Mouse (Mus musculus) embryo, embryonic 10 days (tissue): ENCODE data around the gene Rnf41.

ENCODE experiments used
- DNase-seq: peaks from one replicate; pipeline ENCODE4 v3.0.0-alpha.2; 2015; ENCODE audit warnings: low spot score

Rnf41 gene

DNA sequence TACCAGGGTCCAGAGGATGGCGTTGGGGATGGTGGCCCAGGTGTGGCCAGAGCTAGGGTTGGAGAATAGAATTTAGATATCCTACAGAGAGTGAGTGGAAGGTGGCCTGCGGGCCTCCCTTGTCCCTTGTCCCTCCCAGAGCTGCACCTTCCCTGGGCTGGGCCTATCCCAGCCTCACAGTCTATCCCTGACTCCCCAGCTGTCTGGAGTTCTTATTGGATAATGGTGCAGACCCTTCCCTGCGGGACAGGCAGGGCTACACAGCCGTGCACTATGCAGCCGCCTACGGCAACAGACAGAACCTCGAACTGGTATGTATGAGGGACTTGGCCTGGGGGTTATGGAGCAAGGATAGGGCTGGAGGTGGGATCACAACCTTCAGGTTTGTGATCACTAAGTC, 25.6 kb upstream of the Rnf41 start:
- DNase-seq, result no peak

DNA sequence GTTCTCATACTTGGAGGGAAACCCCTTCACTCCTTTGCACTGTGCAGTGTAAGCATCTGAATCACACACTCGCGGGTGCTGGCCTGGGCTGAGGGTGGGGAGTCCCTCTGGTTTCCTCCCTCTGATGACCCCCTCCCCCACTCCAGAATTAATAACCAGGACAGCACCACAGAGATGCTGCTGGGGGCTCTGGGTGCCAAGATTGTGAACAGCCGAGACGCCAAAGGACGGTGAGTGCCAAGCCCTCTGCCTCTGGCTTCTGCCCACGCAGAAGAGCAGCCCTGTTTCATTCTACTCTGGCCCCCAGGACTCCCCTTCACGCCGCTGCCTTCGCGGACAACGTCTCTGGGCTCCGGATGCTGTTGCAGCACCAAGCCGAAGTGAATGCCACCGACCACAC, 22.5 kb upstream of the Rnf41 start:
- DNase-seq, result no peak

DNA sequence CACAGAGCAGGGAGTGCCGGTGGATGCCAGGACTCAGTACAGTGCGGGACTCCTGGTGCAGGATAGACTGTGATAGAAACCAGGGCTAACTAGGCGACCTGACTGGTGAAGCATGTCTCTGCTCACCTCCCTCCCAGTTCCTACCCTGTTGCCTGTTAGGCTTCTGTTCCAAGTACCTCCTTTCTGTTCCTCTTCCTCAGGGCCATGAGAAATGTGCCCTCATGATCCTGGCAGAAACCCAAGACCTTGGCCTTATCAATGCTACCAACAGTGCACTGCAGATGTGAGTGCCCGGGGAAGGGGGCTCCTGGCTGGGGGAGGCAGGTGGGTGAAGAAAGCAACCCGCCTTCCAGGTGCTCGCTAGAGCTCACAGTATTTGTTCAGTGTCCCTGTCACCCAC, 21.9 kb upstream of the Rnf41 start:
- no peak for DNase-seq

DNA sequence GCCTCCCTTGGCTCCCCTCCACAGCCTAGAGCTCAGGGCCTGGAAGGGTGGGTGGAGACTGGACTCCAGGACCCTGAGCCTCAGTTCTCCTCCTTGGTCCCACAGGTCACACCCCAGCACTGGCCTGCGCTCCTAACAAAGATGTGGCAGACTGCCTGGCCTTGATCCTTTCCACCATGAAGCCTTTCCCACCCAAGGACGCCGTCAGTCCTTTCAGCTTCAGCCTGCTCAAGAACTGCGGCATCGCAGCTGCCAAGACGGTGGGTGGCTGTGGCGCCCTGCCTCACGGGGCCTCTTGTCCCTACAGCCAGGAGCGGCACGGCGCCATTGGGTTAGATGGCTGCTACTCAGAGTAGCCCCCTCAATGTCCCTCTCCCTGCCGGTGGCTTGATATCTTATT, 21.1 kb upstream of the Rnf41 start:
- no peak for DNase-seq

DNA sequence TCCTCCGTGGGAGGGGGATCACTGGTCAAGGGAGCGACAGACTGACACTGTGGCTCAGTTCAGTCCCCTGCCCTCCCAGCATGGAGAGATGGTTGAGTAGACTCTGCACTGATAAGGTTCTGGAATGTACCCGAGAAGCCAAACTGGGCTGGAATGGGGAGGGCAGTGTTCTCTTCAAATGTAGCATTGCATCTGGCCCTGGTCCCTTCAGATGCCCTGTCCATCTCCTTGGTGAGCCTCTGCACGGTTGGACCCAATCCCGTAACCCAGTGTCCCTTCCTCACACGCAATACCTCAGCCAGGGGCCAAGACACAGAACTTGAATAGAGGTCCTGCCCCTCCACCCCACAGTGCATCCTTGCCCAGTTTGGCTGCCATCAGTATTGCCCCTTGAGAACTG, 19.6 kb upstream of the Rnf41 start:
- DNase-seq, result no peak

DNA sequence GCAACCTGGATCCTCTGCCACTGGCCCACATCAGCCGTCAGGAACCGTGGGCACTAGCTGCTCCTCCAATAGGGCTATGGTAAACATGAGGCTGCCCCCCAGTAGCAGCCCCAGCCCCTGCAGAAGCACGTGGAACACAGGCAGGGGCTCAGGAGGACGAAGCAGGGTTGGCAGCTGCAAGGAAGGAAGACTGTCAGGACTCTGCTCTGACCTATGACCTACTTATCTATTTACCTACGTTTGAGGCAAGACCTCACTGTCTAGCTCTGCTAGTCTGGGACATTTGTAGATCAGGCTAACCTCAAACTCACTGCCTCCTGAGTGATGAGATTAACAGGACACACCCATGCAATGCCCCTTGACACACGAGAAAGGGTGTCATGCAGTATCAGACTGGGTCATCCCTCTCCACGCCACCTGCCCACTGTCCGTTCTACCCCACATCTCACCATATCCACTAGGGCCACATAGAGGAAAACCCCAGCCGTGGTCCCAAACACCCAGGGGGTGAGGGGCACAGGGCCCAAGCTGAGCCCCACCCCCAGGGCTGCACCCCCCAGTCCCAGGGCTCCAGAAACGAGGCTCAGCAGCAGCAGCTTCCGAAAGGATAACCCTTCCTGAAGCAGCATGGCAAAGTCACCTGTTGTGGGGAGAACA, 15.3 kb upstream of the Rnf41 start:
- DNase-seq, result no peak

DNA sequence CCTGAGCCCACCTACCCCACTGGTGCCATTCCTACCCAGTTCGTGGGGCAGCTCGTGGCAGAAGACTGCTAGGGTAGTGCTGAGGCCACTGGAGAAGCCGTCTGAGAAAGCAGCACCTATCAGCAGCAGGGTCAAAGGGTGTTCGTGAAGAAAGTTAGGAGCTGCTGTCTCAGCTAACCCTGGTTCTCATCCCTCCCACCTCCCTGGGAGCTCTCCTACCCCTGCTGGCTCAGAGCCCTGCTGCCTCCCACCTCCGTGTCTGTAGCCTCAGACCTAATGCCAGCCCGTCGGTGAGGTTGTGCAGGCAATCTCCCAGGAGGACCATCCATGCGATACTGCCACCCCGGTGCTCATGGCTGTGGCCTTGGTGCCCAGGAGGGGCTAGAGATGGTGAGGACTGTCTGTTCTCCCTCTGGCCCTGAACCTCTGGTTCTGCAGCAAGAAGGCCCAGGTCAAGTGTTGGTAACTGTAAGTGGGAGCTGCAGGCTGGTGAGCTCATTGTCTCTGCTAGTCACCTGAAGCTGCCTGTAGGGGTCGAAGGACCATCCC, 14.7 kb upstream of the Rnf41 start:
- no peak for DNase-seq

DNA sequence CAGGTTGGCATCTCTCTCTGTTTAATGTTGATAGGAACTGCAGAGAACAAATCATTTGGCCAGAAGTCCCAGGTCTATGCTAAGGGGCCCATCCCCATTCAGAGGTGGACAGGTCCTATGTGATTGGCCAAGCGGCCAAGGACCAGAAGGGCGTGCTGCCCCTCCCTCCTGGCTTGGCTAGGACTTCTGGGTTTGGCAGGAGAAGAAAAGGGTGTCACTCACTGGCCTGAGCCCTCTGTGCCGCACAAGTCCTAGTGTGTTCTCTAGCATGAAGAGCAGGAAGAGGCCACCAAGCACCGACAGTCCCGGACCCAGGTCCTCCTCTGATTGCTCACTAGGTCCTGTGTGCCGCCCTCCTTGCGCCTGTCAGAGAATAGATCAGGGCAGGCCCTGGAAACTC, 14.0 kb upstream of the Rnf41 start:
- DNase-seq, result peak; percentile 25

DNA sequence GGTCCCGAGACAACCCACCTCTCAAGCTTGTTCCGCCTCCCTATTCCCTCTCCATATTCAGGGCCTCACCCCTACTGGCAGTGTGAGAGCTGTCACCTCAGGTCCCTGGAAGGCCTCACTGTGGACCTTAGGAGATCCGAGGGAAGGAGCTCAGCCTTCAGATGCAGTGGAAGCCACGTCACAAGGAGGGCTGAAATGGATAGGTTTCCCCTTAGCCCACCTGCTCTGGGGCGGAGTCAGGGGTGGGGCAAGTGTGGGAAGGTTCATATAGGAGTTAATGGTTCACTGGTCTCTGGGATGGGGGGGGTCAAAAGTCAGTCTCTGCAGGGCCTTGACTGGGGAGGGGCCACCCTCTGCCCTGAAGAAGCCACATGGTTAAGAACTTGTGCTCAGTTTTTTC, 11.1 kb upstream of the Rnf41 start:
- peak; percentile 43 for DNase-seq

DNA sequence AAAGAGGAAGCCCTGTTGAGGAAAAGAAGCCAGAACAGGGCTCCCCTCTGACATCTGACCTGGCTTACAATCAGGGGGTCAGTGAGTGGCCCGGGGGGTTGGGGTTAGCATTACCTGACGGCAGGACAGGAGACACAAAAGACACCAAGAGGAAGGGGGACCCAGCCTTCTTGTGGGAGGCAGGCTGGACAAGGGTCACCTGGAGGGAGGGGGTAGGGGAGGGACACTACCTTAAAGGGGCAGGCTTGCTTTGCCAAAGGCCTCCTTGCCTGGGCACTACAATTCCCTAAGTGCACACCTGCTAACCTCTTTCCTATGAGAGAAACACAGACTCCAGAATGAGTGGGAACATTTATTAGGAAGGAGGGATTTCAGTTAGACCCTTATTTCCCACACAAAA, 10.4 kb upstream of the Rnf41 start, which contains the start of gene Slc39a5:
Slc39a5 (minus strand) TSS at position 174 of the 400 bp plus-strand sequence.
- no peak for DNase-seq

DNA sequence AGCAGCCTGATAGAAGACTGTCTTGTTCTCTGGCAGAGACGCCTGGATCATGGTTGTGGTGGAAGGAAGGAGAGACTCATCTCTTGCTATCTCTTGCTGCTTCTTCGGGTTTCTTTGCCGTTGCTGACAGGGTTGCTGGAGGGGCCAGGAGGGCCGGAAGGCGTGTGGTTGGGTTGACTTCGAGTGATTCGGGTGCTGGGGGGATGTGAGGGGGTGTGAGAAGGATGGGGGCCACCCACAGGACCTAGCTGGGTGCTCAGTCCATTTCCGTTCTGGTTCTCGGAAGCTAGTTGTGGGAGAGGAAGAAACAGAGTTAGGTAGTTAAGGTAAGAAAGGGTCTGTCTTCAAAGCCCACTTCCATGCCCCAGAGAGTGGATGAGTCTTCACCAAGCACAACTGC, 9.8 kb upstream of the Rnf41 start:
- DNase-seq, result no peak

DNA sequence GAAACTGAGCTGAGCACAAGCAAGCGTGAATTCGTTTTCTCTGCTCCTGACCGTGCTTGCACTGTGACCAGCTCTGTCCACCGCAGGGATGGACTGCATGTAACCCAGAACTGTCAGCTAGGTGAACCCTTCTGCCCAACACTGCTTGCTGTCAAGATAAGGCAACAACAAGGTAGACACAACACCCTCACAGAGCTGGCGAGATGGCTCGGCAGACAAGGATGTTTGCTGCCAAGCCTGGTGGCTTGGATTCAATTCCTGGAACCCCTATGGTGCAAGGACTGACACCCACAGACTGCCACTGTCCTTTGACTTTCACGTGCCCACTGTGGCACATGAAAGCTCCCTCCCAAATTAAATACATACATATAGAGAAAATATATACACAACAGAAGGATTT, 7.5 kb upstream of the Rnf41 start:
- DNase-seq, result no peak

DNA sequence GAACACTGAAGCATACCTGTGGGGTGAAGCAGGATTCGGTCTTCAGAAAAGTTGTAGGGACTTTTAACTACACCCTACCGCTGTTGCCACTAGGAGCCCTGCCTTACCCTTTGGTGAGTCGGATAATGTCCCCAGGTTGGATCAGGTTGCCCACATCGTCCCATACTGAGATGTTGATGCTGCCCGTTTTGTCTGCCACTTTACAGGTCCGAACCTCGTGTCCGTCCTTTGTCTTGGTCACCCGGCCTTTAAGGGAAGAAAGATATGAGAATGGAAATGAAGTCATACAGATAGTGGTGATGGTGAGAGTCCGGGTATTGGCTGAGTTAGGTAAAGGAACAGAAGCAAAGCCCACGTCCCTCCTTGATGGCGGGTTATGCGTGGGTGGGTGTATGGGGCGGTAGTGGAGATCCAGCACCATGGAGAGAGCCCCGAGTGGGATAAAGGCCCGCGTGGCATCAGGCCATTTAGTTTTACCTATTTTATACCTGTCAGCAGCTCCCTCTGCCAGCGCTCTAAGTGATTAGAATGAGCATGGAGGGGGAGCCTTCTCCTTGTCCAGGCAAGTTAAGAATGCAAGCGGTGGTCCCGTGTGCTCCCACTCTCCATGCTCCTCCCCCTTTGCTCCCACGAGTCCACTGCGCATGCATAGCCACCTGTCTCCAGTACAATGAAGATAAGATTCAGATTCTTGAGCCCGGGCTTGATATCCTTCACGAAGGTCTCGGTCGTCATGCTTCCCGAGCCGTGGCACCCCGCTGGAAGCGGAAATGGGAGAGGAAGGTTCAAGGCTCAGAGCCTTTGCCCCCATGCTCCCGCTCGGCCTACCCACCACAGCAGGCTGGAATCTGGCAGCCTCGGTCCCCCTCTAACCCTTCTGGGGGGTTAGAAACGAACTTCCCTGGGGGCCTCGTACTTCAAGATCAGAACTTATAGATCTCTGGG, 2.6 kb upstream of the Rnf41 start:
- DNase-seq, result peak; percentile 64

DNA sequence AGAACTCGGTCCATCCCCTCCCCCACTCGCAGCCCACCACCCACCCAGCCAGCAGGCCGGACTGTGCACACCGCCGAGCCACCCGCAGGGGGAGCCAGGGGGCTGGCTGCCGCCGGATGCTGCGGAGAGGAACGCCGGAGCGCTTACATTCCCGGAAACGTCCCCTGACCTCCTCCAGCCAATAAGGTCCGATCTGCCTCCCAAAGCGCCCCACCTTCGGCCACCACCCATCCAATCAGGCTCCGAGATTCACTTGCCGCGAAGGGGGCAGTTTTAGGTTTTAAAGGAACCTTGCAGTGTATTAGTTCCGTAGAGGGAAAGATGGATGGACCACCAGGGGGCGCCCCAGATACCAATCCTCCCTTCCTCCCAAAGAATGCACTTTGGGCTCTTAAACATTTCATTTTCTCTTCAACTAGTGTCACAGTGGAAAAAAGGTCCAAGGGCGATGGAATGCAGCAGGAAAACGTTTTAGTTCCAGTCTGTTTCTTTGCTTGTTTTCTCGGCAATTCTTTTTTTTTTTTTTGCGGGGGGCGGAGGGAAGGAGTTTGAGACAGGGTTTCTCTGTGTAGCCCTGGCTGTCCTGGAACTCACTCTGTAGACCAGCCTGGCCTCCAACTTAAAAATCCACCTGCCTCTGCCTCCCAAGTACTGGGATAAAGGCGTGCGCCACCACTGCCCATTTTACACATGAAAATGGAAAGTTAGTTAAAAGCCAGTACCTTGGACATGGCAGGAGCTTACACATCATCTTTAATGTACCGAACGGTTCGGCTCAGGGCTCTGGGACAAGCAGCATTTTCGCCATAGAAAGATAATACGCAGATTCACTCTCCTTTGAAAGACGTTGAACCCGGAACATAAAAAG, 1.5 kb upstream of the Rnf41 start:
- peak; percentile 96 for DNase-seq

DNA sequence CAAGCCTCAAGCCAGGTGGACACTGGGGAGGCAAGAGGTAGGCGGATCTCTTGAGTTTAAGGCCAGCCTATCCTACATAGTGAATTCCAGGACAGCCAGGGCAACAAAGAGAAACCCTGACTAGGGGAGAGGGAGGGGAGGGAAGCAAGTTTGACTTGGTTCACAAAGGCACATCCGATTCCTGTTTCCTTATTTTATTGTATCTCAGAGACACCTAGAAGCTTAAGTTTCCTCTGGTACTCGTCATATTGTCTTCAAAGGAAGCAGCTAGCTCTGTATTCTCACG, 954 bp upstream of the Rnf41 start:
- no peak for DNase-seq

DNA sequence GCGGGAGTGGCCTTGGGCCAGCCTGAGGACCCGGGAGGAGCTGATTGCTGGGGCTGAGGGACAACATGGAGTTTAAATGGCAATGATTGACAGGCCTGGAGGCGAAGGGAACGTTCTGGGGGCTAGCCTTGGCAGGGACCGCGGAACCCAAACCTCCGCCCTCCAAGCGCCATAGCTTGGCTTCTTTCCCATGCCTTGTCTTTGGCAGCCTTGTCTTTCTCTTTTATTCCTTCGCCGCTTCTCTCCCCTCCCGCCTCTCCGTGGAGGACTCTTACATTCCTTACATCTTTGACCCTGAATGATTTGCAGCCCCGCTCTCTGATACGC, 561 bp downstream of the Rnf41 start:
- DNase-seq, result peak; percentile 42

DNA sequence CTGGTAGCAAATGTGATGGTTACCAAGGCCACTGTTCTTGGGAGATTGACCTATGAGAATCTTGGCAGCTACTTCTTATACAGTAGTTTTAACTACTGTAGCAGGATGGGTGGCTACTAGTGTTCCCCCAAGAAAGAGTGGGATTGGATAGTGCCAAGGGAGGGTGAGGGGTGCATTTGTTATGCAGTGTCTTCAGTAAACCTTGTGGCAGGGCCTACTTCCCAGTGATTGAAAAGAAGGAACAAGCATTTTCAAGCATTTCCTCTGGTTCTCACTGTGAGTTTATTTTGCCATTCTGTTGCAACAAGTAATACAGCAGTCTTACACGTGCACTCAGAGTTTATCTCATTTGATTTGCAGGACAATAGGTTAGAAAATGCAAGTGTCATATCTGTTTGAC, 1.1 kb downstream of the Rnf41 start:
- DNase-seq, result no peak

DNA sequence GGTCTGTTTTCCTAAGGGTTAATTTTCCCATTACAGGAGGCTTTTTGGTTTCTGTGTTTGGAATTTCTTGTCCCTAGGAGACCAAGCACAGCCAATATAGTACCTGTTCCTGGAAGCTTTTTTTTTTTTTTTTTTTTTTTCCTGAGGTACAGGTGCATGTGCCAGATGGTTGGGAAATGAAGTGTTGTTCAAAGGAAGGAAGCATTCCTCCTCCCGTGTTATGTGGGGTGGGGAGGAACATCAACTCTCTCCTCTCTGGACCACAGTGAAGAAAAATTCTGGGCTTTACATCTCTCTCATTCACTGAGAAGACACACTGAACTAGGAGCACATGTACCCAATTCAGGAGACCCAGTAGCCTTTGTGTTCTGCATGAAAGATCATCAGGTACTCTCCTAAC, 1.6 kb downstream of the Rnf41 start:
- DNase-seq, result no peak

DNA sequence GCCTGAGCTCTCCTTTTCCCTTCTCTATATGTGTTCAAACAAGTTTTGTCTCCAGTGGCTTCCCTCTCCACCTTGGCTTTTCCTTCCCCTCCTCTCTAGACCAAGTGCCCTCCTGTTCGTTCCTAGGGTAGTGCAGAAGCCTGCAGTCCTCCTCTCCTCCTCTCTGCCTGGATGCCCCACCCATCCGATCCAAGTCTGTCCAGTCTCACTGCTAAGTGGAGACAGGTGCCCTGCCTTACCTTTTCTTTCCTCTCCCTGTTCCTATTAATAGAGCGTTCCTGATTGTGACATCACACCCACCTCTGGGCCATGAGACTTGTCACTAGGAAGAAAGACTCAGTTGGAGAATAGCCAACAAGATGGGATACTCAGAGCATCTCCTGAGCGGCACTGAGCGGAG, 3.4 kb downstream of the Rnf41 start:
- DNase-seq, result no peak

DNA sequence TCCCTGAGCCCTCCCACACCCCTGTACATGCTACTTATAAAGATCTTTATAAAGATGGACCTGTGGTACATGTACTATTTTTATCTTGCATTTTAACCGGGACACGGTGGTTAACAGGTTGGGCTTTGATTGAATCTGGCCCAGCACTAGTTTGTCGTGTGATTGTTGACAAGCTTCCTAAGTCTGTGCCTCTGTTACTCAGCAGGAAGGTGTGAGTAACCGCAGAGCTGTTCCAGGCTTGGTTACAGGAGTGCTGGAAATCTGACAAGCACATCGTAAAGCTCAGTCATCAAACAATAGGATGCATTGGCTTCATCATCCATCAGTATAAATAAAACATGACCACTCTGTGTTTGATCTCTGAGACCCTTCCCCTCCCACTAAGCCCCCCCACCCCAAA, 11.0 kb downstream of the Rnf41 start:
- no peak for DNase-seq

DNA sequence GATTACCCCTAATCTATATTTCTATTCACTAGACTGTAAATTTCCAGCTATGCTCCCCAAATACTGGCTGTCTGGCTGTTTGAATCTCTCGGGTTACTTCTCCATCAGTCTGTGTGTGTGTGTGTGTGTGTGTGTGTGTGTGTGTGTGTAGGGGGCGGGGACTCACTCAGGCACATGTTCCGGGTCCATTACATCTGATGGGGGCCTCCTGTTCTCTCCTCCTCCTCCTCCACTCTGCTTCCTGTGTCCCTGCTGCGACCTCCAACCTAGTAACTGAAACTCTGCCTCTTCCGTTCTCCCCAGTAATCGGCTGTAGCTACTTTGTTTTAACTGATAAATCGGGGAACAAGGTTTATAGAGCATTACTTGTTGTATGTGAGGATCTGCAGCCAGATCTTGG, 13.1 kb downstream of the Rnf41 start:
- DNase-seq, result peak; percentile 18

DNA sequence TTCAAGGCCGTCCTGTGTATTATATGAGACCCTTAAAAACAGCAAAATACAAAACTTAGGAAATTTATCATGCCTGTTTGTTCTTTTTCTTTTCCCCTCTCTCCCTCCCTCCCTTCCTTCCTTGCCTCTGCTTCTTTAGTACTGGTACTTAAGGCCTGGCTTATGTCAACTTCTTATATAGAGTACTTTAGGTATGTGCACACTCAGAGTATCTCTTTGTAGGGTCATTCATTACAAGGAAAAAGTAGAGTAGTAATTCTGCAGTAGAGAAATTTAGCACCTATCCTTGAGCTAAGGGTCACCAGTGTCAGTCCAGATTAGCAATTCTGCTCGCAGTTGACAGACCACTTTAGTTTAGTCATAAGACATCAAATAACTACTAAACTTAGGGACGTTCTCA, 13.8 kb downstream of the Rnf41 start:
- DNase-seq, result no peak

DNA sequence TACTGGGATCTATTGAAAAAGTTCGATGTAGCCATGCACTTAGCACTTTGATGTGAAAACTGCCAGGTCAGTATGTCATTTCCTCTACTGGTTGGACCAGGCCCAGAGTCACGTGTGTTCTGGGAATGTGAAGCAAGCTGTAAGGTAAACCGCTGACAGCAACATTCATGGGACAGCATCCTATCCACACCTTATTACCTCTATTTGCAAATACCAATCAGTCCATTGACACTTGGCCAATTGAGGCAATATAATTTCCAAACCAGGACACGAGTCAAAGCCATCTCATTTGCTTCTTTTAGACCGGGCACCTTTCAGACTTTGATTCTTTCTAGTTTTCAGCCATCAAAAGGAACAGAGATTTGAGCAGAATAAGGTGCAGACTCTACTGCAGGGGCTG, 17.6 kb downstream of the Rnf41 start:
- DNase-seq, result no peak
